Mouse (Mus musculus) MEL (cell line): ENCODE measurements around the gene Zfp975. TPM values are rescaled to one million over a fixed set of nuclear protein-coding genes. Genes with fewer than 3 reads are reported as not detected.

Experiments
- polyA plus RNA-seq, 2 experiments: library from polyadenylated mRNA; stranded (reverse) in 1 of 2; unstranded in 1 of 2; fragments of >175 nt in 1 of 2; fragments of >200 nt in 1 of 2; gene quantifications; 2 replicates each; pipeline versions ENCODE4 v1.2.1 to v1.2.4; 2012; ENCODE audit warnings: low replicate concordance in 2 of 2, low read depth in 1 of 2; ENCODE audit not compliant: insufficient read length in 2 of 2, insufficient read depth in 1 of 2, missing spikeins in 1 of 2
- total RNA-seq: library from RNA; depleted of rRNA; stranded (reverse); fragments of 300-350 nt; gene quantifications from 2 replicates; pipeline ENCODE4 v1.2.3, GENCODE M21; 2012; rRNA removed

Zfp975 gene
- total and polyA plus RNA-seq, 3 experiments = not detected

Other genes starting within 250 kb of the Zfp975 start
- not detected in 2 replicates for gene 4933421I07Rik, start 244.6 kb downstream of the Zfp975 start, total RNA-seq
- not detected for gene 4933421I07Rik, start 244.6 kb downstream of the Zfp975 start, polyA plus RNA-seq
- gene Zfp141, start 187.0 kb downstream of the Zfp975 start, total RNA-seq = 8.5 and 9.7 TPM in 2 replicates
- gene Zfp141, start 187.0 kb downstream of the Zfp975 start, polyA plus RNA-seq = 10 to 100 TPM in 1 of 2 experiments, not detected in 1; 13.2 TPM
- gene Gm21028, start 114.2 kb downstream of the Zfp975 start, total RNA-seq = not detected in 2 replicates
- not detected for gene Gm21028, start 114.2 kb downstream of the Zfp975 start, polyA plus RNA-seq
- not detected in 2 replicates for gene Zfp977, start 100.2 kb downstream of the Zfp975 start, total RNA-seq
- not detected for gene Zfp977, start 100.2 kb downstream of the Zfp975 start, polyA plus RNA-seq
- not detected in 2 replicates for gene Zfp976, start 50.2 kb downstream of the Zfp975 start, total RNA-seq
- not detected for gene Zfp976, start 50.2 kb downstream of the Zfp975 start, polyA plus RNA-seq
- gene Gm17067, start 34.3 kb upstream of the Zfp975 start, total RNA-seq = not detected in 2 replicates
- gene Gm17067, start 34.3 kb upstream of the Zfp975 start, polyA plus RNA-seq = not detected
- not detected in 2 replicates for gene Vmn2r62, start 100.8 kb upstream of the Zfp975 start, total RNA-seq
- gene Vmn2r62, start 100.8 kb upstream of the Zfp975 start, polyA plus RNA-seq = not detected
- not detected in 2 replicates for gene Gm2381, start 174.5 kb upstream of the Zfp975 start, total RNA-seq
- gene Gm2381, start 174.5 kb upstream of the Zfp975 start, polyA plus RNA-seq = not detected
- gene Vmn2r63, start 241.1 kb upstream of the Zfp975 start, total RNA-seq = not detected in 2 replicates
- under 1 TPM in 1 of 2 experiments, not detected in 1; 0.08 TPM for gene Vmn2r63, start 241.1 kb upstream of the Zfp975 start, polyA plus RNA-seq